Mouse (Mus musculus): ENCODE data around the gene Zbtb20.

Zbtb20 gene

GRCm38 (mm10) chr16:43602573-43602972 lies 726.9 kb downstream of the Zbtb20 start:
- no peak for DNase-seq (ENCODE audit: low read depth, low spot score)

- DNase-seq (ENCODE audit: low read depth, low spot score), result no peak
Measured at GRCm38 (mm10) chr16:43603591-43604141, 728.0 kb downstream of the Zbtb20 start.

GRCm38 (mm10) chr16:43604399-43605013 lies 728.8 kb downstream of the Zbtb20 start:
- DNase-seq (ENCODE audit: low read depth, low spot score), result no peak

- DNase-seq (ENCODE audit: low read depth, low spot score), result no peak
Measured at GRCm38 (mm10) chr16:43607086-43607485, 731.4 kb downstream of the Zbtb20 start.

GRCm38 (mm10) chr16:43608066-43608465 lies 732.4 kb downstream of the Zbtb20 start:
- DNase-seq (ENCODE audit: low read depth, low spot score), result no peak

- DNase-seq (ENCODE audit: low read depth, low spot score), result no peak
Measured at GRCm38 (mm10) chr16:43610375-43610774, 734.7 kb downstream of the Zbtb20 start.

- DNase-seq (ENCODE audit: low read depth, low spot score), result no peak
Measured at GRCm38 (mm10) chr16:43616348-43616747, 740.7 kb downstream of the Zbtb20 start.

GRCm38 (mm10) chr16:43617346-43617745 lies 741.7 kb downstream of the Zbtb20 start:
- no peak for DNase-seq (ENCODE audit: low read depth, low spot score)

- no peak for DNase-seq (ENCODE audit: low read depth, low spot score)
Measured at GRCm38 (mm10) chr16:43618286-43618685, 742.6 kb downstream of the Zbtb20 start.

- no peak for DNase-seq (ENCODE audit: low read depth, low spot score)
Measured at GRCm38 (mm10) chr16:43619277-43619676, 743.6 kb downstream of the Zbtb20 start.

- no peak for DNase-seq (ENCODE audit: low read depth, low spot score)
Measured at GRCm38 (mm10) chr16:43620359-43620758, 744.7 kb downstream of the Zbtb20 start.

- DNase-seq (ENCODE audit: low read depth, low spot score), result no peak
Measured at GRCm38 (mm10) chr16:43623315-43624000, 747.8 kb downstream of the Zbtb20 start.

GRCm38 (mm10) chr16:43624876-43625275 lies 749.2 kb downstream of the Zbtb20 start:
- DNase-seq (ENCODE audit: low read depth, low spot score), result no peak

- DNase-seq (ENCODE audit: low read depth, low spot score), result no peak
Measured at GRCm38 (mm10) chr16:43625289-43625688, 749.6 kb downstream of the Zbtb20 start.

- no peak for DNase-seq (ENCODE audit: low read depth, low spot score)
Measured at GRCm38 (mm10) chr16:43625956-43626355, 750.3 kb downstream of the Zbtb20 start.

- DNase-seq (ENCODE audit: low read depth, low spot score), result no peak
Measured at GRCm38 (mm10) chr16:43628662-43629061, 753.0 kb downstream of the Zbtb20 start.

- DNase-seq (ENCODE audit: low read depth, low spot score), result no peak
Measured at GRCm38 (mm10) chr16:43631758-43632157, 756.1 kb downstream of the Zbtb20 start.

GRCm38 (mm10) chr16:43634037-43634436 lies 758.4 kb downstream of the Zbtb20 start:
- DNase-seq (ENCODE audit: low read depth, low spot score), result no peak

GRCm38 (mm10) chr16:43637241-43637640 lies 761.6 kb downstream of the Zbtb20 start:
- DNase-seq (ENCODE audit: low read depth, low spot score), result no peak

GRCm38 (mm10) chr16:43638406-43639049 lies 762.8 kb downstream of the Zbtb20 start:
- no peak for DNase-seq (ENCODE audit: low read depth, low spot score)

GRCm38 (mm10) chr16:43641230-43641629 lies 765.5 kb downstream of the Zbtb20 start:
- DNase-seq (ENCODE audit: low read depth, low spot score), result no peak

- DNase-seq (ENCODE audit: low read depth, low spot score), result no peak
Measured at GRCm38 (mm10) chr16:43645879-43646278, 770.2 kb downstream of the Zbtb20 start.

- no peak for DNase-seq (ENCODE audit: low read depth, low spot score)
Measured at GRCm38 (mm10) chr16:43646943-43647342, 771.3 kb downstream of the Zbtb20 start.

All from c-Kit-negative CD71-positive TER-119-positive erythroid progenitor cells, embryonic 14.5 days (primary cell).